Mouse (Mus musculus) liver, adult 10 weeks (tissue): ENCODE data around the gene Aurka. TPM values are rescaled to one million over a fixed set of nuclear protein-coding genes. Genes with fewer than 3 reads are reported as not detected.

Experiments
- polyA plus RNA-seq: library from polyadenylated mRNA; stranded (reverse); fragments of 350-450 nt; fragmentation: Illumina TruSeq; extraction: RNeasy Lipid Tissue Mini Kit (QIAGEN cat#74804); gene quantifications from one replicate; pipeline ENCODE4 v1.2.3, GENCODE M21; 2014; ENCODE audit warnings: low read depth, low replicate concordance

The Aurka gene
- polyA plus RNA-seq, result 0.29 TPM

DNA sequence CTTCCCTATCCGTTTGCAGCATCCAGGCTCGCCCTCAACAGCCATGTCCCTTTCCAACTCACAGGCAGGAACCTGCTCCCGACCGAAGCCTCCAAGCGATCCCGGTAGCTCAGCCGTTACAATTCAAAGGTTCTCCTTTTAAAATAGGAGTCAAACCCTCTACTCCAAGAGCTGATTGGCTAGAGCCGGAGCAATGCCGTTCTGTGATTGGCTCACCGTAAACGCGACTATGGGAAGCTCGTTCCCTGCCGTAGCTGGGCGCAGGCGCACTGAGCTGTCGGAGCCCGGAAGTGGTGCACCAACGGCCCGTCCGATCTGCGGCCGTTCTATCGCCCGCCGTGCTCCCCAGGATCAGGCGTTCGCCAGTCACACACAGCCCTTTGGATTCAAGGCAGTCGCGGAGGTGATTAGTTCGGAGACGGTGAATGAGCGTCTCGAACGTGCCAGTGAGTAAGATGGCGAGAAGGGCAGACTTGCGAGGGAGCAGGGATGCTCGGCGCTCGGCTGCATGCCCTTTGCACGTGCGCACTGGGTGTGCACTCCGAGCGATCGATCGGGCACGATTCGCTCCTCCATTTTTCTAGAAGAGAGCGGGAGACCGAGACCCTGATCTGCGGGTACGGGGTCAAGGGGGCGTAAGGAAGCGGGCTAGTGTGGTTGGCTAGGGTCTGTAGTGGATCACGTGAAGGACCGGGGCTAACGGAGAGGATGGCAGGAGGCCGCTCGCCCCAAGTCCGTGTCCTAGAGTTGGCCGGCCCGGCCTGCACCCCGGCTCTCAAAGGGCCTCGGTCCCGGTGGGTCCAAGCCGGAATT, at the start of gene Aurka, which contains the start of gene Cstf1:
Gene Aurka (minus strand): TSS at position 125 of the 813 bp plus-strand sequence.
Gene Cstf1 (plus strand): TSS at position 271 of the 813 bp plus-strand sequence.

DNA sequence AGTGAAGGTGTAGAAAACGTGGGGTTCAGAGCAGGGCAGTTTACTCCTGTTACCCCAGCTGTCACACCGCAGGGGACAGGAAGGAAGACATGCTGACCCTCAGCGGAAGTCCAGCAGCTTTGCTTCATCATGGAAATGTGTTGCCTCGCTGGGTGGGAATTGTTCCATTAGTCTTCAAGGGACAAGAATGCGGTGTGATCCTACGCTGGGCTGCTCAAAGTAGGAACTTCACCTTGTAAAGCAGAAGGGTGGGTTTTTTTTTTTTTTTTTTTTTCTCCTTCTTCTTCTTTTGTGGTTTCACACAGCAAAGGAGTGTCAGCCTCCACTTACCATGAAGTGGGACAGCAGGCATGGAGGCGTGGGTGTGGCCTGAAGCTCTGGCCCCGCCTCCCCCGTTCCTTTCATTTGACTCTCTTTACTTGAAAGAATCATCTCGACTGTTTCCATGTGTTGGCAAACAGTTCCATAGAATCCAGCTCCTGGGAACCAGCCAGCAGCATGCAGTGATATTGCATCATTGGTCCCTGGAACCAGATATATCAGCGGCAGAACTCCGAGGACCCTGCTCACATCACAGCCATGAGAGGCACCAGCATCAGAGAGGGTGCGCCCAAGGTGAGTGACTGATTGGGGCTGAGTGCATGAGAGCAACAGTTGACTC, 23.2 kb upstream of the Aurka start, which contains the start of gene Cass4:
Gene Cass4 (plus strand): TSS at position 404 of the 661 bp plus-strand sequence.

DNA sequence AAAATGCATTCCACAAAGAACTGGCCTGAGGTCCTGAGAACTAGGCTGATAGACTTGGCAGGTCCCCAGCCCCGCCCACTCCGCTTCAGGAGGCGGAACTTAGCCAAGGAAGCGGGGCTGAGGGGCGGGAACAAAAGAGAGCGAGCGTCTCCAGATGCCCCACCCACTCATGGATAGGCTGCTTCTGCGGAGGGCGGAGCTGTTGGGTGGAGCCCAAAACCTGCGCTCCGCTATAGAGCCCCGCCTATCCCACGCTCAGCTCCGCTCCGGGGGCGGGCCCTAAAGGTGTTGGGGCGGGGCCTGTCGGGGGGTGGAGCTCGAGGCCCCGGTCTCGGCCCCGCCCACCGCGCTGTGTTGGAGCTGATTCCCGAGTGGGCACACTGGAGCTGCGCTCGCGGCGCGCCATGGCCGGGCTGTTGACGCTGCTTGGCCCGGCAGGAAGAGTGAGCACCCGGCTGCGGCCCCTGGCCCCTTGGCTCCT, 25.0 kb downstream of the Aurka start, which contains the start of gene Fam210b:
Gene Fam210b (plus strand): TSS at position 308 of the 481 bp plus-strand sequence.

Other genes starting within 250 kb of the Aurka start
- gene Mc3r, start 122.0 kb downstream of the Aurka start, polyA plus RNA-seq, result not detected
- gene Fam210b, start 25.0 kb downstream of the Aurka start, polyA plus RNA-seq, result 61.6 TPM
- gene Cstf1, start 146 bp upstream of the Aurka start, polyA plus RNA-seq, result 3.0 TPM
- not detected for gene Cass4, start 23.3 kb upstream of the Aurka start, polyA plus RNA-seq
- 6.2 TPM for gene Rtf2, start 70.0 kb upstream of the Aurka start, polyA plus RNA-seq
- not detected for gene Gcnt7, start 88.1 kb upstream of the Aurka start, polyA plus RNA-seq
- not detected for gene Fam209, start 102.0 kb upstream of the Aurka start, polyA plus RNA-seq
- gene Tfap2c, start 179.1 kb upstream of the Aurka start, polyA plus RNA-seq, result not detected